Mouse (Mus musculus): Measurements from ENCODE around the gene Eef1a1. TPM values are rescaled to one million over a fixed set of nuclear protein-coding genes. Genes with fewer than 3 reads are reported as not detected.

Eef1a1 gene
- polyA plus RNA-seq, 1 experiment from 2014 or later = 4,628 TPM

GRCm38 (mm10) chr9:78447973-78448873, 40.7 kb downstream of the Eef1a1 start, which contains the start of the genes Mto1 and Gm17324:
Mto1 (plus strand) TSS chr9:78448208.
Gm17324 (minus strand) TSS chr9:78448786.
- Histone ChIP-seq H3K4me2 (peak within 1 kb of the TSS; percentile 59), H3K4me1 (ENCODE audit: control insufficient read depth, insufficient read depth, low read length) (peaks cover 6% of the 10 kb centered on the region), H3K27ac (ENCODE audit: low read depth, low read length) (peak within 1 kb of the TSS; percentile 80), H3K27me3 (ENCODE audit: control insufficient read depth, insufficient read depth, low read length) (peaks cover 21% of the 10 kb centered on the region), H3K36me3 (ENCODE audit: control insufficient read depth, insufficient read depth, low read length) (0 out of 2 replicates have a peak, but pooled peaks cover 2% of the 10 kb centered on the region), H3K9ac (ENCODE audit: low read length) (peak within 1 kb of the TSS; percentile 89), H3K4me3 (ENCODE audit: low read depth, low read length) (peak within 1 kb of the TSS; percentile 88), H3K9me3 (ENCODE audit: control insufficient read depth, low read length) (no peaks in the 10 kb centered on the region)
- ATAC-seq (ENCODE audit: low FRiP score) = peak; percentile 95
- DNase-seq (ENCODE audit: low spot score, missing footprints) = peak; percentile 99
- under 1% methylated on average over 95 of the region's 96 CpGs for WGBS

GRCm38 (mm10) chr9:78447606-78447972, 41.4 kb downstream of the Eef1a1 start:
- Histone ChIP-seq H3K36me3 (ENCODE audit: control insufficient read depth, insufficient read depth, low read length) (no peaks in the 10 kb centered on the region), H3K4me3 (ENCODE audit: low read depth, low read length) (peak overlapping the region; percentile 88), H3K27me3 (ENCODE audit: control insufficient read depth, insufficient read depth, low read length) (peaks cover 27% of the 10 kb centered on the region), H3K9ac (ENCODE audit: low read length) (peak overlapping the region; percentile 89), H3K27ac (ENCODE audit: low read depth, low read length) (no peak overlapping the region), H3K4me1 (ENCODE audit: control insufficient read depth, insufficient read depth, low read length) (peaks cover 6% of the 10 kb centered on the region), H3K9me3 (ENCODE audit: control insufficient read depth, low read length) (no peaks in the 10 kb centered on the region), H3K4me2 (peak overlapping the region; percentile 59)
- no peak for DNase-seq (ENCODE audit: low spot score, missing footprints)
- WGBS = 25% methylated on average over 9 of the region's 9 CpGs
- peak; percentile 56 for ATAC-seq (ENCODE audit: low FRiP score)

- DNase-seq (ENCODE audit: low spot score, missing footprints) (peak; percentile 94), ATAC-seq (ENCODE audit: low FRiP score) (peak; percentile 72)
- under 1% methylated on average over 80 of the region's 81 CpGs for WGBS
- H3K9ac ChIP-seq (ENCODE audit: low read length) = 0 out of 2 replicates have a peak within 1 kb of the TSS, but pooled peaks have one; percentile 17
- no peaks in the 10 kb centered on the region for H3K36me3 ChIP-seq (ENCODE audit: control insufficient read depth, insufficient read depth, low read length)
- no peaks in the 10 kb centered on the region for H3K4me1 ChIP-seq (ENCODE audit: control insufficient read depth, insufficient read depth, low read length)
- no peak within 1 kb of the TSS for H3K27ac ChIP-seq (ENCODE audit: low read depth, low read length)
- H3K27me3 ChIP-seq (ENCODE audit: control insufficient read depth, insufficient read depth, low read length) = peaks cover 57% of the 10 kb centered on the region
- peak within 1 kb of the TSS; percentile 45 for H3K4me2 ChIP-seq
- no peaks in the 10 kb centered on the region for H3K9me3 ChIP-seq (ENCODE audit: control insufficient read depth, low read length)
- peak within 1 kb of the TSS; percentile 28 for H3K4me3 ChIP-seq (ENCODE audit: low read depth, low read length)
Measured at GRCm38 (mm10) chr9:78442579-78443392, 46.2 kb downstream of the Eef1a1 start, which contains the start of gene Cgas. Cgas (minus strand) TSS chr9:78443237.

DNA sequence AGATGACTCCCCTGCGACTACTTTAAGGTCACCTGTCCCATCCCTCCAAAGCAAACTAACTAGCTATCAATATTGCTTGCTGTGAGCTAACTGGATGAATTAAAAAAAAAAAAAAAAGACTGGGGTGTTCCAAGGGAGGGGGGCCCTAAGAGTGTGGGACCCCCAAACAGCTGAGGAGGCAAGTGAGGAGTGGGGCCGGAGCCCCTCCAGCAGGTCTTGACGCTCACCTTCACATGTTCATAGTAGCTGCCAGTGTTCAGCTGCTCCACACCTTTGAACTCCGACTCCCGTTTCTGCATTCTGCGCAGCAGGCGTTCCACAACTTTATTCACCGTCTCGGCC, 46.7 kb downstream of the Eef1a1 start:
- WGBS = 5% methylated on average over 9 of the region's 9 CpGs
- no peaks in the 10 kb centered on the region for H3K9me3 ChIP-seq (ENCODE audit: control insufficient read depth, low read length)
- H3K4me2 ChIP-seq = peak overlapping the region; percentile 45; the same call in 1 of the 2 replicates
- peaks cover 57% of the 10 kb centered on the region for H3K27me3 ChIP-seq (ENCODE audit: control insufficient read depth, insufficient read depth, low read length)
- no peaks in the 10 kb centered on the region for H3K4me1 ChIP-seq (ENCODE audit: control insufficient read depth, insufficient read depth, low read length)
- H3K4me3 ChIP-seq (ENCODE audit: low read depth, low read length) = peak overlapping the region; percentile 28
- ATAC-seq (ENCODE audit: low FRiP score) = peak; percentile 50; the same call in 1 of the 2 replicates
- H3K27ac ChIP-seq (ENCODE audit: low read depth, low read length) = no peak overlapping the region
- H3K9ac ChIP-seq (ENCODE audit: low read length) = no peak overlapping the region
- DNase-seq (ENCODE audit: low spot score, missing footprints) = no peak
- H3K36me3 ChIP-seq (ENCODE audit: control insufficient read depth, insufficient read depth, low read length) = no peaks in the 10 kb centered on the region

DNA sequence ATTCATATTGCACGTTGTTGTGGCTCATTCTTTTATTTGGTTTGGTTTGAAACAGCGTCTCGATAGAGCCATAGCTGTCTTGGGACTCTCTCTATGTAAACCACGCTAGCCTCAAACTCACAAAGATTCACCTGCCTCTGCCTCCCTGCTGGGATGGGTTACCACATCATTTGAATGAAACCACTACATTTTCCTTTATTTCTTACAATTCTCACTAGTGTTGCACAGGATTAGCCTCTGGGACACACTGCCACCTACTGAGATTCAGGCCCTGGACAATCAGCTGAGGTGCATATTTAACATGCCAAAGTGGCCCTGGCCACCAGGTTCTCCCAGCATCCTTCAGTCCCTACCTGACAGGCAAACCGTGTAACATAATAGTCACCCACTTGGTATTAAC, 49.5 kb downstream of the Eef1a1 start:
- ATAC-seq (ENCODE audit: low FRiP score) (no peak), DNase-seq (ENCODE audit: low spot score, missing footprints) (no peak)
- H3K9ac ChIP-seq (ENCODE audit: low read length) = no peak overlapping the region
- H3K4me3 ChIP-seq (ENCODE audit: low read depth, low read length) = no peak overlapping the region
- no peaks in the 10 kb centered on the region for H3K9me3 ChIP-seq (ENCODE audit: control insufficient read depth, low read length)
- WGBS = 74% methylated on average over 5 of the region's 5 CpGs
- H3K4me1 ChIP-seq (ENCODE audit: control insufficient read depth, insufficient read depth, low read length) = no peaks in the 10 kb centered on the region
- H3K4me2 ChIP-seq = no peak overlapping the region
- H3K27ac ChIP-seq (ENCODE audit: low read depth, low read length) = no peak overlapping the region
- H3K36me3 ChIP-seq (ENCODE audit: control insufficient read depth, insufficient read depth, low read length) = no peaks in the 10 kb centered on the region
- H3K27me3 ChIP-seq (ENCODE audit: control insufficient read depth, insufficient read depth, low read length) = peaks cover 48% of the 10 kb centered on the region

DNA sequence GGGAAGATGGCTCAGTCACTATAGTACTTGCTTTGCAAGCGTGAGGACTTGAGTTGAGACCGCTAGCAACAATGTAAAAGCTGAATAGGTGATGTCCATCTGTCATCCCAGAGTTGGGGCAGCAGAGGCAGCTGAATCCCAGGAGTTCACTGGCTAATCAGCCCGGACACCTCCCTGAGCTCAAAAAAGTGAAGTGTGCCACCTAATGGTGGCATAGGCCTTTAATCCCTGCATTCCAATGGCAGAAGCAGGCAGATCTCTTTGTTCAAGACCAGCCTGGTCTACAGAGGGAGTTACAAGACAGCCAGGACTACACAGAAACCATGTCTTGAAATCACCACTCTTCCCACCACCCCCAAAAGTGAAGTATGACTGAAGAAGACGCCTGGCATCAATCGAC, 56.5 kb downstream of the Eef1a1 start:
- Histone ChIP-seq H3K9ac (ENCODE audit: low read length) (no peak overlapping the region), H3K4me3 (ENCODE audit: low read depth, low read length) (no peak overlapping the region), H3K9me3 (ENCODE audit: control insufficient read depth, low read length) (no peaks in the 10 kb centered on the region), H3K36me3 (ENCODE audit: control insufficient read depth, insufficient read depth, low read length) (no peaks in the 10 kb centered on the region), H3K27ac (ENCODE audit: low read depth, low read length) (no peak overlapping the region), H3K4me1 (ENCODE audit: control insufficient read depth, insufficient read depth, low read length) (no peaks in the 10 kb centered on the region), H3K27me3 (ENCODE audit: control insufficient read depth, insufficient read depth, low read length) (no peaks in the 10 kb centered on the region), H3K4me2 (no peak overlapping the region)
- no peak for ATAC-seq (ENCODE audit: low FRiP score)
- no peak for DNase-seq (ENCODE audit: low spot score, missing footprints)
- 89% methylated on average over 5 of the region's 5 CpGs for WGBS

DNA sequence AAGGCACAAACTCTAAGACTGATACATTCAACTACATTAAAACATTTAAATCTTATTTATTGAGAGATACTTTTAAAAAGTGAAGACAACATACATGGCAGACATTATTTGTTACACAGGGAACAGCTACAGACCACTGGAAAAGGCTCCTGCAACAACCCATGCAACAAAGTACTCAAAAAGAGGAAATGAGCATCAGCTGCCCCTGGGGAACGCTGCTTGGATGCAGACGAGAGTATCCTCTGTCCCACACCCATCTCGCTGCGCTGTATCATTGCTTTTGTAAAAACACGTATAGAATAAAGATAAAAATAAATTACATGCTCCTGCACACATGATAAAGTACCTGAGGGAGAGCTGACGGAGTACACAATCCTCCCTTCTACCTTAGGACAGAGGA, 58.5 kb downstream of the Eef1a1 start:
- H3K9ac ChIP-seq (ENCODE audit: low read length) = no peak overlapping the region
- ATAC-seq (ENCODE audit: low FRiP score) (no peak), DNase-seq (ENCODE audit: low spot score, missing footprints) (no peak)
- no peak overlapping the region for H3K4me2 ChIP-seq
- no peak overlapping the region for H3K4me3 ChIP-seq (ENCODE audit: low read depth, low read length)
- no peaks in the 10 kb centered on the region for H3K27me3 ChIP-seq (ENCODE audit: control insufficient read depth, insufficient read depth, low read length)
- WGBS = 87% methylated on average over 6 of the region's 6 CpGs
- H3K9me3 ChIP-seq (ENCODE audit: control insufficient read depth, low read length) = no peaks in the 10 kb centered on the region
- H3K27ac ChIP-seq (ENCODE audit: low read depth, low read length) = no peak overlapping the region
- no peaks in the 10 kb centered on the region for H3K4me1 ChIP-seq (ENCODE audit: control insufficient read depth, insufficient read depth, low read length)
- H3K36me3 ChIP-seq (ENCODE audit: control insufficient read depth, insufficient read depth, low read length) = no peaks in the 10 kb centered on the region

- Histone ChIP-seq H3K27ac (ENCODE audit: low read depth, low read length) (no peak overlapping the region), H3K4me3 (ENCODE audit: low read depth, low read length) (no peak overlapping the region), H3K9me3 (ENCODE audit: control insufficient read depth, low read length) (no peaks in the 10 kb centered on the region), H3K4me1 (ENCODE audit: control insufficient read depth, insufficient read depth, low read length) (no peaks in the 10 kb centered on the region), H3K4me2 (no peak overlapping the region), H3K9ac (ENCODE audit: low read length) (no peak overlapping the region), H3K27me3 (ENCODE audit: control insufficient read depth, insufficient read depth, low read length) (no peaks in the 10 kb centered on the region), H3K36me3 (ENCODE audit: control insufficient read depth, insufficient read depth, low read length) (no peaks in the 10 kb centered on the region)
- WGBS = 68% methylated on average over 2 of the region's 2 CpGs
- DNase-seq (ENCODE audit: low spot score, missing footprints) (no peak), ATAC-seq (ENCODE audit: low FRiP score) (no peak)
Measured at GRCm38 (mm10) chr9:78429551-78429950, 59.4 kb downstream of the Eef1a1 start.

All from midbrain, embryonic 11.5 days (tissue).